Mouse (Mus musculus): Measurements from ENCODE around the gene Ephx3. TPM values are rescaled to one million over a fixed set of nuclear protein-coding genes. Genes with fewer than 3 reads are reported as not detected.

Ephx3 gene
- polyA plus RNA-seq, 1 experiment = 1.3 TPM

DNA sequence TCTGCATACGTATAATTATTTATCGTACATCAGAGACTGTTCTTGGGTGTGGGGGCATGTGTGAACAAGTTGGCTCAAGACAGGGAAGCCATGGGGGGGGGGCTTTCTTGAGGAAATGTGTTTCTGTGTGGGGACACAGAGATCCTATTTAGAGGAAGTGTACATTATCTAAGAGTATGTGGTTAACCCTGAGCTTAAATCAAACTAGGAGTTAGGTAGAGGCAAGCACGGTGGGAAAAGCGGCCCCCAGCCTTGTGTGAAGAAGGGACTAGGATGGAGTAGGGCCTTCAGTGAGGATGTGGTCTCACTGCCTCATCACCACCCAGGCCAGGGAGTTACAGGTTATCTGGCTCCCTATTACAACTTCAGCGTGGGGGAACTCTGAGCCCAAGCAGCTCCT, 6.4 kb upstream of the Ephx3 start:
- WGBS = 90% methylated on average over 5 of the region's 5 CpGs
- Histone ChIP-seq H3K27me3 (ENCODE audit: control insufficient read depth, insufficient read depth, low read length) (no peaks in the 10 kb centered on the region), H3K4me1 (ENCODE audit: control insufficient read depth, insufficient read depth, low read length) (peaks cover 6% of the 10 kb centered on the region), H3K27ac (ENCODE audit: insufficient read depth, low read length) (no peak overlapping the region), H3K4me3 (replicated peaks; ENCODE audit: insufficient read depth, low read depth, low read length) (no peak overlapping the region)
- TF ChIP-seq POLR2A (IDR thresholded peaks at IDR 0.05; ENCODE audit: borderline replicate concordance, insufficient read depth, low read length) (no peak), CTCF (IDR thresholded peaks at IDR 0.05; ENCODE audit: borderline replicate concordance, insufficient read depth, low read depth, low read length) (no peak)
- no peak for DNase-seq

GRCm38 (mm10) chr17:32193010-32193409, 3.7 kb upstream of the Ephx3 start:
- DNase-seq = no peak
- TF ChIP-seq POLR2A (IDR thresholded peaks at IDR 0.05; ENCODE audit: borderline replicate concordance, insufficient read depth, low read length) = no peak
- TF ChIP-seq CTCF (IDR thresholded peaks at IDR 0.05; ENCODE audit: borderline replicate concordance, insufficient read depth, low read depth, low read length) = no peak
- no peaks in the 10 kb centered on the region for H3K27me3 ChIP-seq (ENCODE audit: control insufficient read depth, insufficient read depth, low read length)
- 89% methylated on average over 5 of the region's 5 CpGs for WGBS
- peaks cover 6% of the 10 kb centered on the region for H3K4me1 ChIP-seq (ENCODE audit: control insufficient read depth, insufficient read depth, low read length)
- no peak overlapping the region for H3K27ac ChIP-seq (ENCODE audit: insufficient read depth, low read length)
- no peak overlapping the region for H3K4me3 ChIP-seq (replicated peaks; ENCODE audit: insufficient read depth, low read depth, low read length)

- DNase-seq = no peak
- TF ChIP-seq CTCF (IDR thresholded peaks at IDR 0.05; ENCODE audit: borderline replicate concordance, insufficient read depth, low read depth, low read length) (no peak), POLR2A (IDR thresholded peaks at IDR 0.05; ENCODE audit: borderline replicate concordance, insufficient read depth, low read length) (no peak)
- no peaks in the 10 kb centered on the region for H3K27me3 ChIP-seq (ENCODE audit: control insufficient read depth, insufficient read depth, low read length)
- no peak overlapping the region for H3K4me3 ChIP-seq (replicated peaks; ENCODE audit: insufficient read depth, low read depth, low read length)
- H3K4me1 ChIP-seq (ENCODE audit: control insufficient read depth, insufficient read depth, low read length) = no peaks in the 10 kb centered on the region
- H3K27ac ChIP-seq (ENCODE audit: insufficient read depth, low read length) = no peak overlapping the region
- 30% methylated on average over 5 of the region's 5 CpGs for WGBS
Observed at GRCm38 (mm10) chr17:32189850-32190249, 501 bp upstream of the Ephx3 start.

DNA sequence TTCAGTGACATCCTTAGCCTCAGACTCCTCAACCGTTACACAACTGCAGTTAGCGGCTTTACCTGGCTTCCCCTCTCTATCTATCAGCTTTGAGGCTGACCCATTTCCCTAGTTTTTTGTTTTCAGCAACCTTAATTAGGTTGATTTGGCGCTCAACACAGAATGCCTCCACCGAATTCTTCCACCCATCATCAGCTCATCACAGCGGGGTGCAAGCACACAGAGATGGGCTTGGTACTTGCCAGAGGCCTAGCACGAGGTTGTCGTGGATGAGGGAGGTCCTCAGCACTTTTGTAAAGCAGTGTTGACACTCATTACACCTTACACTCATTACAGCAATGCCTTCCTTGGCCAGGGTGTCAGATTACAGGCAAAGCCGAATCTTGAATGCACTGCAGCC, 6.3 kb downstream of the Ephx3 start:
- H3K4me3 ChIP-seq (replicated peaks; ENCODE audit: insufficient read depth, low read depth, low read length) = no peak overlapping the region
- WGBS = 42% methylated on average over 8 of the region's 8 CpGs

DNA sequence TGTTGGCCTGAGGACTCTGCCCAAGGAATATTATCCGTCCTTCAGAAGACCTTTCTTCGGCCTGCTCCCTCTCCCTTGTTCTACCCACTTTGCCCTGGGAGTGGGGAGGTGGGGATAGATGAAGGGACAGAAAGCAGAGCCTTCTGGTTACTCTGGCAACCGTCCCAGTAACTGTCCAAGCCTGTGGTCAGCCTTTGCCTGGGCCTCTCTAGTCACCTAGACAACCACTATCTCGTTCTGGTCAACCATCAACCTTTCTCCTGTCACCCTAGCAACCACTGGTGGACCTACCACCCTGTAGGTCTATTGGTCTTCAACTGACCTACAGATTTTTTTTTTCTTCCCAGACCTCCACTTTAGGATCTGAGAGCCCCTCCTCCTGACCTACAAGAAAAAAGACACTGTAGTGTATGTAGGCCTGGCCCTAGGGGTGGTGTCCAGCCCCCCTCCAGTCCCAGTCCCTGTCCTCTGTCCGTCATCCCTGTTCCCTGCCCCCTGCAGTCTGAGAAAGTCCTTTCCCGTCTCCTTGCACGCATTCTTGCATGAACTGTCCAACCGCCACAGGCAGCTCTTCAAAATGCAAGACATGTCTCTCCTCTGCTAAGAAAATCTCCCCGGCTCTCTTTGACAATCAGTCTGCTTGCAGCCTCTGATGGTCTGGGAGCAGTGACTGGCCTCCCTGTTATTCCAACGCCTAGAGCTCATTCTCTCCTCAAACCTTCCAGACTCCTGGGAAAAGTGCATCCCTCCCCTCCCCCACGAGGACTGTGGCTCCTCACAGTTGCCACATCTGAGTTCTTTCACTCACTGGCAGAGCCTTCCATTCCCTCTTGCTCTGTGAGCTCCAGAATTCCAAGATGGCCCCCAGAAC, 9.5 kb downstream of the Ephx3 start:
- Histone ChIP-seq H3K27me3 (ENCODE audit: control insufficient read depth, insufficient read depth, low read length) (no peaks in the 10 kb centered on the region), H3K4me3 (replicated peaks; ENCODE audit: insufficient read depth, low read depth, low read length) (no peak overlapping the region), H3K27ac (ENCODE audit: insufficient read depth, low read length) (no peak overlapping the region), H3K4me1 (ENCODE audit: control insufficient read depth, insufficient read depth, low read length) (no peaks in the 10 kb centered on the region)
- 30% methylated on average over 11 of the region's 11 CpGs for WGBS
- no peak for DNase-seq
- TF ChIP-seq CTCF (IDR thresholded peaks at IDR 0.05; ENCODE audit: borderline replicate concordance, insufficient read depth, low read depth, low read length) = no peak
- TF ChIP-seq POLR2A (IDR thresholded peaks at IDR 0.05; ENCODE audit: borderline replicate concordance, insufficient read depth, low read length) = no peak

More for the DNA sequence above, 6.3 kb downstream of the Ephx3 start:
- no peaks in the 10 kb centered on the region for H3K4me1 ChIP-seq (ENCODE audit: control insufficient read depth, insufficient read depth, low read length)
- TF ChIP-seq CTCF (IDR thresholded peaks at IDR 0.05; ENCODE audit: borderline replicate concordance, insufficient read depth, low read depth, low read length) = no peak
- TF ChIP-seq POLR2A (IDR thresholded peaks at IDR 0.05; ENCODE audit: borderline replicate concordance, insufficient read depth, low read length) = no peak
- no peak overlapping the region for H3K27ac ChIP-seq (ENCODE audit: insufficient read depth, low read length)
- DNase-seq = no peak
- H3K27me3 ChIP-seq (ENCODE audit: control insufficient read depth, insufficient read depth, low read length) = no peaks in the 10 kb centered on the region

DNA sequence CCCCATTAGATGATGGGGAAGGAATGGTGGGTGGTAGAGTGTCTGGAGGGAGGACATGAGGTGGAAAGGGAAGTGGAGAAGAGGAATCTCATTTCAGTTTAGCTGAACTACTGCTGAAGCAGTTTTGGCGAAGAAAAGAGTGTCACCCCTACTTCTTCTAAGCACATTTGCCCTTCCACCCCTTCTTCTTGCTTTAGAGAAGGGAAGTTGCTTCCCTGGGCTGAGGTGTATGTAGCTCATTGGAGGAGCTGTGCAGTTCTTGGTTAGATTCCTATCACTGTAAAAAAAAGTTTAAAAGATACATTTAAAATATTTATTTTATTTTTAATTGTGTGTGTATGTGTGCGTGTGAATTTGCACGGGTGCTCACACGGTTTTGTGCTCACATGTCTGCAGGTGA, 12.4 kb downstream of the Ephx3 start:
- H3K27me3 ChIP-seq (ENCODE audit: control insufficient read depth, insufficient read depth, low read length) = no peaks in the 10 kb centered on the region
- 94% methylated on average over 4 of the region's 4 CpGs for WGBS
- no peak overlapping the region for H3K27ac ChIP-seq (ENCODE audit: insufficient read depth, low read length)
- DNase-seq = no peak
- TF ChIP-seq POLR2A (IDR thresholded peaks at IDR 0.05; ENCODE audit: borderline replicate concordance, insufficient read depth, low read length) (no peak), CTCF (IDR thresholded peaks at IDR 0.05; ENCODE audit: borderline replicate concordance, insufficient read depth, low read depth, low read length) (no peak)
- H3K4me3 ChIP-seq (replicated peaks; ENCODE audit: insufficient read depth, low read depth, low read length) = no peak overlapping the region
- no peaks in the 10 kb centered on the region for H3K4me1 ChIP-seq (ENCODE audit: control insufficient read depth, insufficient read depth, low read length)

- 47% methylated on average over 7 of the region's 7 CpGs for WGBS
- no peaks in the 10 kb centered on the region; the same call in 1 of the 2 replicates for H3K27me3 ChIP-seq (ENCODE audit: control insufficient read depth, insufficient read depth, low read length)
- H3K27ac ChIP-seq (ENCODE audit: insufficient read depth, low read length) = no peak overlapping the region
- DNase-seq = no peak
- no peaks in the 10 kb centered on the region for H3K4me1 ChIP-seq (ENCODE audit: control insufficient read depth, insufficient read depth, low read length)
- TF ChIP-seq CTCF (IDR thresholded peaks at IDR 0.05; ENCODE audit: borderline replicate concordance, insufficient read depth, low read depth, low read length) (no peak), POLR2A (IDR thresholded peaks at IDR 0.05; ENCODE audit: borderline replicate concordance, insufficient read depth, low read length) (no peak)
- no peak overlapping the region for H3K4me3 ChIP-seq (replicated peaks; ENCODE audit: insufficient read depth, low read depth, low read length)
Observed at GRCm38 (mm10) chr17:32173166-32173565, 16.2 kb downstream of the Ephx3 start.

DNA sequence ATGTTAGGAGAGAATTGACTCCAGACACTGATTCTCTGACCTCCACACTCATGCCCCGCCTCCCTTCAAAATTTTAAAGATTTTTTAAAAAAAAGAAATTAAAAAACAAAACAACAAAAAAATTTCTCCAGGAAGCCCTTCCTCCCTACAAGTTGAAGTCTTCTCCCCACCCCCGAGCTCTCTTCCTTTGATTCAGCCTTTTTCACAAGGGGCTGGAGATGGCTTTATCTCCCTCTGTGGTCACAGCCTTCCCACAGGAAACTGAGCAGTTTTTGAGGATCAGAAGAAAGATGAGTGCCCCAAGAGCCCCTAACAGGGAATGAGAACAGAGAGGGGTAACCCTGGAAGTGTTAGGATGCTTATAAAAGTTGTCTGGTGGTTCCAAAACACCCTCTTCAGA, 16.9 kb downstream of the Ephx3 start:
- H3K27ac ChIP-seq (ENCODE audit: insufficient read depth, low read length) = no peak overlapping the region
- 89% methylated on average over 2 of the region's 2 CpGs for WGBS

More for the DNA sequence above, 16.9 kb downstream of the Ephx3 start:
- TF ChIP-seq CTCF (IDR thresholded peaks at IDR 0.05; ENCODE audit: borderline replicate concordance, insufficient read depth, low read depth, low read length) = no peak
- no peak for TF ChIP-seq POLR2A (IDR thresholded peaks at IDR 0.05; ENCODE audit: borderline replicate concordance, insufficient read depth, low read length)
- Histone ChIP-seq H3K4me3 (replicated peaks; ENCODE audit: insufficient read depth, low read depth, low read length) (no peak overlapping the region), H3K27me3 (ENCODE audit: control insufficient read depth, insufficient read depth, low read length) (no peaks in the 10 kb centered on the region; the same call in 1 of the 2 replicates), H3K4me1 (ENCODE audit: control insufficient read depth, insufficient read depth, low read length) (no peaks in the 10 kb centered on the region)
- no peak for DNase-seq
